Mouse (Mus musculus): ENCODE measurements around the gene Rasal2.

DNA sequence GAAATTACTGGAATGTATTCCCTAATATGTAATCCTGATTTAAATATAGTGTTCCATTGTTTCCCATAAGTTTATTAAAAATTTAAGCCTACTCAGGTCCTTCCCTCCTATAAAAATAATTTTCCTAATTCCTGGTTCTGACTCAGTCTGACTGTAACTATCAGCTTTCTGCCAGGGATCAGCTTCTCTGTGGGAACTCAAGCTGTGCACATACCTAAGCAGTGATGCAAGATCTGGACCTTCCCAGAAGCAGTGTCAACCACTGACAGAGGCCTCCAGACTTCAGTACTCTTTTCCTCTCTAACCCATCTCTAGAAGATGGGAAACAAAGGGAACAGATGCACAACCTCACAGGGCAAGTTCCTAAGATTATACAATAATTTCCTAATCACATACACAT is 68.9 kb downstream of the Rasal2 start:
- no peak for TF ChIP-seq CTCF (IDR thresholded peaks at IDR 0.05)
- TF ChIP-seq EP300 (IDR thresholded peaks at IDR 0.05; ENCODE audit: insufficient read depth, low read depth, low read length): no peak

Data from heart, adult 2 months (tissue).